Mouse (Mus musculus): ENCODE results near the gene Lrrc45.
"Not testable (repeated sequence)": the region's sequence is repeated elsewhere in the genome, so short reads cannot be mapped to it uniquely, and the experiment has no call there.

Lrrc45 gene

GRCm38 (mm10) chr11:120762672-120763041 is 48.9 kb downstream of the Lrrc45 start, which contains the start of gene Hmga1b:
Gene Hmga1b (plus strand): TSS chr11:120762794.
- CTCF ChIA-PET = interaction anchor here in 3 of 4 experiments (0.6 to 1.2 kb wide), 3 partner anchors 13 to 14 kb away, joined by 3 to 5 read pairs (median 3); no protein-coding TSS in a partner anchor
- POLR2A ChIA-PET = interaction anchor here in 2 of 4 experiments (1.0 to 2.6 kb wide), 3 partner anchors 18 to 41 kb away, joined by 3 to 14 read pairs (median 5); partner anchors contain the start of genes Dus1l (in 1 of the 2) and Rac3 (in 1 of the 2)

GRCm38 (mm10) chr11:120763121-120763999 is 49.6 kb downstream of the Lrrc45 start:
- POLR2A ChIA-PET = not testable (repeated sequence)
- CTCF ChIA-PET = interaction anchor here in 2 of 4 experiments (0.6 to 1.1 kb wide), 2 partner anchors 13 kb away, joined by 3 read pairs; no protein-coding TSS in a partner anchor

GRCm38 (mm10) chr11:120767023-120767422 is 53.3 kb downstream of the Lrrc45 start:
- POLR2A ChIA-PET = interaction anchor here in 1 of 4 experiments (1.8 kb wide), 1 partner anchor 46 kb away, joined by 4 read pairs; no protein-coding TSS in a partner anchor
- CTCF ChIA-PET = interaction anchor here in 3 of 4 experiments (0.8 to 1.4 kb wide), 6 partner anchors 9 to 46 kb away, joined by 3 to 5 read pairs (median 4); no protein-coding TSS in a partner anchor

GRCm38 (mm10) chr11:120768206-120768605 is 54.5 kb downstream of the Lrrc45 start:
- ChIA-PET POLR2A (interaction anchor here in 1 of 4 experiments (1.8 kb wide), 1 partner anchor 48 kb away, joined by 4 read pairs; no protein-coding TSS in a partner anchor), CTCF (interaction anchor here in 2 of 4 experiments (0.8 to 1.3 kb wide), 3 partner anchors 8 to 18 kb away, joined by 3 to 4 read pairs (median 3); no protein-coding TSS in a partner anchor)
